Mouse (Mus musculus) brain, embryonic 14.5 days (tissue): Measurements from ENCODE around the gene Tgfbr3l.

Experiments
- CTCF ChIP-seq: fragments of 200-500 bp; IDR thresholded peaks from 2 replicates; pipeline ENCODE4 v1.5.1; 2012; ENCODE audit warnings: inconsistent platforms, mild to moderate bottlenecking, moderate library complexity, borderline replicate concordance; ENCODE audit not compliant: insufficient read depth, insufficient read length; ENCODE audit errors: extremely low read depth
- POLR2A ChIP-seq: fragments of 200-500 bp; IDR thresholded peaks from 2 replicates; pipeline ENCODE4 v1.6.1; 2012; ENCODE audit warnings: mild to moderate bottlenecking, inconsistent platforms, borderline replicate concordance; ENCODE audit not compliant: poor library complexity, insufficient read depth, insufficient read length, severe bottlenecking; ENCODE audit errors: extremely low read depth

DNA sequence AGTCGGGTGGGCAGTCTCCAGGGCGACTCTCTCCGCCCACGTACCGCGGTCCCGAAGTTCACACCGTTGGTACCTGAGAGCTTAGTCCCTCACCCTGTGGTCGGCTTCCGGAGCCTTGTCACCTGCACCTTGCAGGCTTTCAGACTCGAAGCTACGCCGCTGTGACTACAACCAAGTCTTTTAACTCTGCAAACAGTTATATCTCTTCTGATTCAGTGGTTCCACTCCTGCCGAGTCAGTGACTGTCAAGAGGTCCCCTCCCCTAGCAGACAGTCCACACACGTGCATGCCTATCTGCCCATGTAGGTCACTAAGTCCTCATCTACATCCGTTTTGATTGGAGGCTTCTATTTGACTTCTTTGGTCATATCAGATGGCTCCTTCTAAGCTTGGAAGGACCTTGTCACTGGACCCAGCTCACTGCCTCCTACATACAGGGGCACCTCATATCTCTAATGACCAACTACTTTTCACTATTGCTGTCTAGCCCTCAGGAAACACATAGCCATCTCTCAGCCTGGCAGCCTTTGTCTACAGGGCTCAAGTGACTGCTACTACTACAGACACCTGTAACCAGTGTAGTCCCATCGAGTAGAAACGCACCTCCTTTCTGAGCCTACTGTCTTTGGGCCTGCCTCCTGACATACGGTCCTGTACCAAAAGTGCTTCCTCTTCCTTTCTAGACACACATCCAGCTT lies 8.7 kb upstream of the Tgfbr3l start:
- TF ChIP-seq CTCF (no peak), POLR2A (no peak)
